9 mouse cellular contexts compared by ENCODE assay signal in genomic region chr11:96969280-96969722, GRCm38 (mm10). TPM values are rescaled to one million over a fixed set of nuclear protein-coding genes. Genes with fewer than 3 reads are reported as not detected.
DNase-seq lines count a peak whose midpoint lies in the region; TF ChIP-seq lines count a peak whose summit lies in the region.
"Had no signal": no experiment of that assay in that cellular context is flagged by ENCODE, and none has a peak within 500 bp of the region (broad histone marks: within the 10 kb centered on the region; RNA-seq: fewer than 3 reads in every experiment).

No protein-coding gene starts in this region.

- no peaks in the 10 kb centered on the region for H3K9me3 ChIP-seq in E14TG2a.4 (ENCODE audit: low read length)

- H3K27ac ChIP-seq in liver, adult 2 months (replicated peaks; ENCODE audit: insufficient read depth, low read depth, low read length), result peak overlapping the region; percentile 43

- H3K27me3 ChIP-seq in E14TG2a.4 (ENCODE audit: insufficient read depth, low read length), result no peaks in the 10 kb centered on the region
- H3K27me3 ChIP-seq in liver, adult 2 months (ENCODE audit: control insufficient read depth, insufficient read depth, low read length), result no peaks in the 10 kb centered on the region

- no peak for TF ChIP-seq CTCF in E14TG2a.4 (conservative IDR thresholded peaks at IDR 0.05; ENCODE audit: low read length)
- TF ChIP-seq CTCF in liver, adult 2 months (IDR thresholded peaks at IDR 0.05; ENCODE audit: low read depth, low read length), result no peak

- peaks cover 12% of the 10 kb centered on the region; the same call in 1 of the 2 replicates for H3K79me2 ChIP-seq in liver, adult 2 months (ENCODE audit: control insufficient read depth, insufficient read depth, low read length)

- peak; percentile 53 for DNase-seq in gastrocnemius, adult 18-20 months (ENCODE audit: low spot score)
- no peak for DNase-seq in gastrocnemius, postnatal 25 days
- DNase-seq in heart, adult 18-20 months, result peak; percentile 69 to 78
- DNase-seq in liver, adult 2 months (ENCODE audit: extremely low read depth, low read depth, low spot score), result no peak
- DNase-seq in c-Kit-positive CD71-positive TER-119-positive erythroid progenitor cells, embryonic 14.5 days (ENCODE audit: low spot score), result no peak
- no peak for DNase-seq in thymus, postnatal 36 days
- DNase-seq in layer of hippocampus, adult 9-11 months, result no peak
- DNase-seq: right cerebral cortex, postnatal 14 days had no signal

- no peak overlapping the region for H3K9ac ChIP-seq in liver, adult 2 months (ENCODE audit: low read depth, low read length)

- TF ChIP-seq POLR2A in liver, adult 2 months (IDR thresholded peaks at IDR 0.05; ENCODE audit: extremely low read depth, insufficient read depth, low read length), result no peak

- 56% methylated on average over 5 of the region's 5 CpGs for WGBS in liver, adult 2 months

- 0 out of 2 replicates have a peak overlapping the region, but pooled peaks have one; percentile 14 for H3K4me3 ChIP-seq in E14TG2a.4 (replicated peaks; ENCODE audit: low read length)
- no peak overlapping the region for H3K4me3 ChIP-seq in liver, adult 2 months (ENCODE audit: insufficient read depth, low read depth, low read length)

- peaks cover 99% of the 10 kb centered on the region for H3K4me1 ChIP-seq in E14TG2a.4 (replicated peaks; ENCODE audit: low read depth, low read length)
- peaks cover 20% of the 10 kb centered on the region for H3K4me1 ChIP-seq in liver, adult 2 months (ENCODE audit: control insufficient read depth, insufficient read depth, low read length)

- H3K36me3 ChIP-seq in E14TG2a.4 (ENCODE audit: insufficient read depth, low read length), result peaks cover 39% of the 10 kb centered on the region
- no peaks in the 10 kb centered on the region for H3K36me3 ChIP-seq in liver, adult 2 months (ENCODE audit: control insufficient read depth, insufficient read depth, low read length)

RNA-seq across cellular contexts. Expression of gene Sp2, which starts 13.5 kb away (rescaled TPM):
- total RNA-seq in gastrocnemius, adult 18-20 months (2021), result 10 to 100 TPM; 11.2 TPM
- total RNA-seq in gastrocnemius, postnatal 25 days (2021), result 1 to 10 TPM; 8.9 to 9.0 TPM
- 10 to 100 TPM in 1 of 2 experiments, 1 to 10 TPM in 1; 7.4 to 10.3 TPM for total RNA-seq in heart, adult 18-20 months (2021)
- total RNA-seq in liver, adult 2 months (2014; rRNA removed), result 0.28 and 0.54 TPM in 2 replicates
- polyA plus RNA-seq in liver, adult 2 months (2012; rRNA removed), result 3.4 and 3.8 TPM in 2 replicates

RNA-seq across cellular contexts. Expression of gene Pnpo, which starts 25.5 kb away (rescaled TPM):
- total RNA-seq in gastrocnemius, adult 18-20 months (2021), result 1 to 10 TPM; 7.6 to 9.0 TPM
- 1 to 10 TPM; 7.0 to 8.3 TPM for total RNA-seq in gastrocnemius, postnatal 25 days (2021)
- 10 to 100 TPM; 16.7 to 17.4 TPM for total RNA-seq in heart, adult 18-20 months (2021)
- 113 and 126 TPM in 2 replicates for total RNA-seq in liver, adult 2 months (2014; rRNA removed)
- polyA plus RNA-seq in liver, adult 2 months (2012; rRNA removed), result 170 and 175 TPM in 2 replicates

RNA-seq across cellular contexts. Expression of gene Prr15l, which starts 41.4 kb away (rescaled TPM):
- total RNA-seq in gastrocnemius, adult 18-20 months (2021), result not detected
- total RNA-seq in gastrocnemius, postnatal 25 days (2021), result not detected
- total RNA-seq in heart, adult 18-20 months (2021), result 1 to 10 TPM in 1 of 2 experiments, under 1 TPM in 1; 0.79 to 2.2 TPM
- 0.34 and 0.46 TPM in 2 replicates for total RNA-seq in liver, adult 2 months (2014; rRNA removed)
- polyA plus RNA-seq in liver, adult 2 months (2012; rRNA removed), result 0.60 and 0.64 TPM in 2 replicates

RNA-seq across cellular contexts. Expression of gene Sp6, which starts 43.9 kb away (rescaled TPM):
- under 1 TPM; 0.09 to 0.14 TPM for total RNA-seq in gastrocnemius, adult 18-20 months (2021)
- under 1 TPM in 1 of 2 experiments, not detected in 1; 0.10 TPM for total RNA-seq in gastrocnemius, postnatal 25 days (2021)
- total RNA-seq in heart, adult 18-20 months (2021), result under 1 TPM in 1 of 2 experiments, not detected in 1; 0.21 TPM
- total RNA-seq in liver, adult 2 months (2014; rRNA removed), result under 0.01 and 0.09 TPM in 2 replicates
- 0.04 and 0.05 TPM in 2 replicates for polyA plus RNA-seq in liver, adult 2 months (2012; rRNA removed)

RNA-seq across cellular contexts. Expression of gene Cdk5rap3, which starts 53.0 kb away (rescaled TPM):
- 10 to 100 TPM; 24.9 to 25.7 TPM for total RNA-seq in gastrocnemius, adult 18-20 months (2021)
- total RNA-seq in gastrocnemius, postnatal 25 days (2021), result 10 to 100 TPM; 22.3 to 23.0 TPM
- total RNA-seq in heart, adult 18-20 months (2021), result 10 to 100 TPM; 23.4 to 25.1 TPM
- total RNA-seq in liver, adult 2 months (2014; rRNA removed), result 44.1 and 52.2 TPM in 2 replicates
- polyA plus RNA-seq in liver, adult 2 months (2012; rRNA removed), result 36.6 and 50.5 TPM in 2 replicates

Comparison
In these comparisons a context has a peak if more than half of its experiments do, and no peak if none do; other contexts are left out.
1. DNase-seq: peak in gastrocnemius, adult 18-20 months (single experiment) and heart, adult 18-20 months (2 of 2); none in gastrocnemius, postnatal 25 days (single experiment), liver, adult 2 months (single experiment), c-Kit-positive CD71-positive TER-119-positive erythroid progenitor cells, embryonic 14.5 days (single experiment), thymus, postnatal 36 days (0 of 2) and layer of hippocampus, adult 9-11 months (single experiment).